Mouse (Mus musculus) embryonic facial prominence, embryonic 11.5 days (tissue): ENCODE measurements around the gene Bub3. TPM values are rescaled to one million over a fixed set of nuclear protein-coding genes. Genes with fewer than 3 reads are reported as not detected.

Source experiments
- ATAC-seq: fragments of 200-750 bp; cut with Nextera tagmentation; replicated peaks from 2 replicates; pipeline ENCODE4 v1.8.0; 2017; ENCODE audit warnings: low read depth; ENCODE audit not compliant: insufficient number of reproducible peaks, low FRiP score, low TSS enrichment
- DNase-seq: peaks from one replicate; pipeline ENCODE4 v3.0.0-alpha.2; 2015; ENCODE audit warnings: low spot score
- H3K27ac ChIP-seq: fragments of 300-500 bp; sonication (generic); replicated peaks from 2 replicates; pipeline ENCODE4 v1.5.1; 2014; ENCODE audit warnings: mild to moderate bottlenecking, low read depth, low read length, control low read depth
- H3K27me3 ChIP-seq: fragments of 300-500 bp; sonication (generic); 2 replicates; pipeline ENCODE4 v1.6.1; 2014; ENCODE audit warnings: mild to moderate bottlenecking, low read length, moderate library complexity, mixed read lengths; ENCODE audit not compliant: control insufficient read depth, insufficient read depth
- H3K36me3 ChIP-seq: fragments of 300-500 bp; sonication (generic); replicated peaks from 2 replicates; pipeline ENCODE4 v1.6.1; 2014; ENCODE audit warnings: low read depth, mild to moderate bottlenecking, low read length, moderate library complexity, mixed read lengths; ENCODE audit not compliant: control insufficient read depth, insufficient read depth
- H3K4me1 ChIP-seq: fragments of 300-500 bp; sonication (generic); 2 replicates; pipeline ENCODE4 v1.6.1; 2014; ENCODE audit warnings: low read length, mixed read lengths; ENCODE audit not compliant: control insufficient read depth, insufficient read depth
- H3K4me2 ChIP-seq: fragments of 300-500 bp; sonication (generic); 2 replicates; pipeline ENCODE4 v1.6.1; 2014; ENCODE audit warnings: low read depth, mild to moderate bottlenecking, control low read depth, low read length, moderate library complexity
- H3K4me3 ChIP-seq: fragments of 300-500 bp; sonication (generic); 2 replicates; pipeline ENCODE4 v1.5.1; 2014; ENCODE audit warnings: low read depth, low read length, control low read depth
- H3K9ac ChIP-seq: fragments of 300-500 bp; sonication (generic); replicated peaks from 2 replicates; pipeline ENCODE4 v1.6.1; 2014; ENCODE audit warnings: mild to moderate bottlenecking, control low read depth, low read length
- H3K9me3 ChIP-seq: fragments of 300-500 bp; sonication (generic); replicated peaks from 2 replicates; pipeline ENCODE4 v1.6.1; 2016; ENCODE audit warnings: mild to moderate bottlenecking, low read length, inconsistent platforms, mixed read lengths; ENCODE audit not compliant: control insufficient read depth
- WGBS: fragments of 180-500 bp; shearing (Covaris S2); extraction: QIAGEN DNeasy Blood & Tissue Kit; methylation state at CpG from one replicate; pipeline ENCODE4 v1.1.7; 2014; 5-methylcytosine and 5-hydroxymethylcytosine counted together
- polyA plus RNA-seq: library from polyadenylated mRNA; unstranded; fragments of >200 nt; fragmentation: Nextera tagmentation; extraction: Ambion mirVana; gene quantifications from 2 replicates; pipeline ENCODE4 v1.2.1, GENCODE M21; 2014

The Bub3 gene
- polyA plus RNA-seq, 1 experiment from 2014 or later, result 281 TPM

DNA sequence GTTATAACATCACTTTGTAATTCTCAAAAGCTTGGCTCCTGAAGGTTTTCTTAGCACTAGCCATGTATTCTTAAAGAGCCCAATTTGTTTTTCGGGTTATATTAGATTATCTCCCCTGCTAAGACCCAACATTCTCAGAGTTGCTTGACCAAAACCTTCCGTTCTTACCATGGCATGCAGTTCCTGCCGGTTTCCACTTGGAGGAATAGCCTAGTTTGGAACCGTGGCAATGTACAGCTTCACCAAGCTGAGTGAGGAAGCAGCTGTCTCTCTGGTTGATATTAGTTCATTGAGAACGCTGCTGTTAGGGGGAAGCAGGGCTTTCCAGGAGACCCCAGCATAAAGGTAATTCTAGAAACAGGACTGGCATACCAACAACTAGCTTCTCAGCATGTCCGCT is 15.2 kb downstream of the Bub3 start:
- no peak overlapping the region for H3K4me3 ChIP-seq
- no peak overlapping the region for H3K27ac ChIP-seq
- no peaks in the 10 kb centered on the region for H3K4me1 ChIP-seq
- no peak for ATAC-seq
- H3K36me3 ChIP-seq, result no peaks in the 10 kb centered on the region
- H3K9ac ChIP-seq, result no peak overlapping the region
- H3K4me2 ChIP-seq, result no peak overlapping the region
- H3K27me3 ChIP-seq, result no peaks in the 10 kb centered on the region
- DNase-seq, result no peak
- H3K9me3 ChIP-seq, result no peaks in the 10 kb centered on the region
- 72% methylated on average over 6 of the region's 6 CpGs for WGBS

DNA sequence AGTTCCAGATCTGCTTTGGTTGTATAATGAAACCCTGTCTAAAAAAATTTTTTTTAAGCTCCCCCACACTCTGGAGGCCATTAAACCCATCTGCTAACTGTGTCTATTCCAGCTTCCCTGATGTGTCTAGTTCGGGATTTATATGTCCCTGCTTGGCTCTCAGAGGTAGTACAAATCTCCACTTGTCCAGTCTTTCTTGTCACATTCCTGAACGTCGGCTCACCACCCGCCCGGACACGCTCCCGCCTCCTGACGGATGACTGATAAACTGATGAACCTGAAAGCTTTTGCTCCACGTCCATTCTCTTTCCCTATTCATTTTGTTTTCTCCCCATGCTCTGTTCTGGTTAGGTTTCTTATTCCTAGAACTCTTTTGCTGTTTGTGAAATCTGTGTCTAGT is 22.2 kb downstream of the Bub3 start:
- no peak overlapping the region for H3K4me3 ChIP-seq
- no peaks in the 10 kb centered on the region for H3K36me3 ChIP-seq
- H3K27ac ChIP-seq, result no peak overlapping the region
- H3K4me1 ChIP-seq, result no peaks in the 10 kb centered on the region
- H3K9me3 ChIP-seq, result no peaks in the 10 kb centered on the region
- H3K27me3 ChIP-seq, result no peaks in the 10 kb centered on the region
- no peak for DNase-seq
- no peak overlapping the region for H3K9ac ChIP-seq
- WGBS, result 61% methylated on average over 9 of the region's 9 CpGs
- no peak overlapping the region for H3K4me2 ChIP-seq
- ATAC-seq, result no peak

DNA sequence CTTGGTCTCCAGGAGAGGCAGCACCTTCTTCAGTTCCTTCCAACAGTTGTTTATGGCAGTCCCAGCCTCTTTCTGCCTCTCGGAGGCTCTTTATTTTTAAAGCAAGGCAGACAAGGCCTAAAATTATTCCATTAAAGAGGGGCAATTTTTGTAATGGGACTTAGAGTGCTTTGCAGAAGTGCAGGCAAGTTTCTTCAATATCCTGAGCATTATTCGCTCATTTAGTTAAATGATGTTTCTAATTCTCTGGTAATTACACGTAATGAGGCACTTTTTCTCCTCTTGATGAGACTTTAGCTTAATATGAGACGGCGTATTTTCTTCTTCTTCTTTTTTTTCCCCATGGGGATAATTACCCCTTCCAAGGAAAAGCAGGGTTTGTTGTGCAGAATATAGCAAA is 25.5 kb downstream of the Bub3 start:
- no peak overlapping the region for H3K9ac ChIP-seq
- 59% methylated on average over 5 of the region's 5 CpGs for WGBS
- DNase-seq, result peak; percentile 2
- no peaks in the 10 kb centered on the region for H3K4me1 ChIP-seq
- ATAC-seq, result no peak
- H3K4me2 ChIP-seq, result no peak overlapping the region
- no peaks in the 10 kb centered on the region for H3K9me3 ChIP-seq
- no peaks in the 10 kb centered on the region for H3K36me3 ChIP-seq
- H3K4me3 ChIP-seq, result no peak overlapping the region
- no peak overlapping the region for H3K27ac ChIP-seq
- H3K27me3 ChIP-seq, result no peaks in the 10 kb centered on the region

DNA sequence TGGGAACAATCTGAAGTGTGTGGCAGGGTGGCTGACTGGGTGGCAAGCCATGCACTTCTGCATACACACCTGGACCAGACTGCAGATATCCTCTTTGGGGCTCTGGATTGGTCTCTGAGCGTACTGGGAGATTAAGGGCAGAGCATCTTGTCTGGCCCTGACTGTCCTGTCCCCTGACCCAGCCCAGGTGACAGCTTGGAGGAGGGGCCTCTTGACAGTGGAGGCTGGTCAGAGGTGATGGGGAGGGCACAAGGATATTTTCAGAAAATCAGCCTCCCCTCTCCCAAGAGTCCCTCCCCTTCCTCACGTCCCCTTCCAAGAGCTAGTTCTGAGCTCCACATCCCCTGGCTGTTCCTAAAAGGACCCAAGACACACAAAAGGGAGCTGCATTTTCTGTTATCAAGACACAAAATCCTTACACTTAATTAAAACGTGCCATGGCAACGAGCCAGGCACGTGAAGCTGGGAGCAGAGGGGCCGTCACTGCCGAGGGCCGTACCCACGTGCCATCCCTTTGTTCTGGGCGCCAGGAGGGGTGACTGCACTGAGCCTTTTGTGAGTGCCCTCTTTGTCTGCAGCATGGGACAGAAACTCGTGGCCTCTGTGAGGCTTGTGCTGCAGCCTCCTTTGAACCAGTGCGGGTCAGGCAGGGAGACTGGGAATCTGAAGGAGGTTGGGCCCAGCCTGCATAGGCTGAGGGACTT is 37.9 kb downstream of the Bub3 start:
- H3K4me1 ChIP-seq, result no peaks in the 10 kb centered on the region; the same call in 1 of the 2 replicates
- no peak overlapping the region for H3K27ac ChIP-seq
- DNase-seq, result peak; percentile 54
- H3K36me3 ChIP-seq, result no peaks in the 10 kb centered on the region
- WGBS, result 11% methylated on average over 12 of the region's 12 CpGs
- H3K4me3 ChIP-seq, result no peak overlapping the region
- H3K27me3 ChIP-seq, result no peaks in the 10 kb centered on the region
- peak; percentile 79; the same call in 1 of the 2 replicates for ATAC-seq
- peak overlapping the region; percentile 26; the same call in 1 of the 2 replicates for H3K9ac ChIP-seq
- H3K4me2 ChIP-seq, result no peak overlapping the region
- H3K9me3 ChIP-seq, result no peaks in the 10 kb centered on the region

DNA sequence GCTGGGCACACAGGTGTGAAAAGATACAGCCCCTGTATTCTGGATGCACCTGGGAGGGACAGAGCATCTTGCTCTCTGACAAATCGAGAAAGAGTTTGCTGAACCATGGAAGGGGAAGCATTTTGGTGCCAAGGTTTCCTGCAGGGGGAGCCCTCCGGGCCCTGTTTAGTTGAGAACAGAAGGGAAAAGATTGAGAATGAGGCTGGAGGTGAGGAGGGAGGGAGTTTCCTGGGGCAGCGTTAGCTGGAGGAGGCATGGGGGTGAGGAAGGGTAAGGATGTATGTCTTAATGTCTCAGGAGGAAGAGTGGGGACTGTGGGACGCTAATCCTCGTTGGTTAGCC is 38.4 kb downstream of the Bub3 start:
- Histone ChIP-seq H3K4me3 (no peak overlapping the region), H3K9me3 (no peaks in the 10 kb centered on the region), H3K4me1 (no peaks in the 10 kb centered on the region; the same call in 1 of the 2 replicates), H3K36me3 (no peaks in the 10 kb centered on the region), H3K4me2 (no peak overlapping the region), H3K27ac (no peak overlapping the region), H3K27me3 (no peaks in the 10 kb centered on the region), H3K9ac (peak overlapping the region; percentile 26; the same call in 1 of the 2 replicates)
- peak; percentile 81 for DNase-seq
- 4% methylated on average over 5 of the region's 5 CpGs for WGBS
- ATAC-seq, result no peak

DNA sequence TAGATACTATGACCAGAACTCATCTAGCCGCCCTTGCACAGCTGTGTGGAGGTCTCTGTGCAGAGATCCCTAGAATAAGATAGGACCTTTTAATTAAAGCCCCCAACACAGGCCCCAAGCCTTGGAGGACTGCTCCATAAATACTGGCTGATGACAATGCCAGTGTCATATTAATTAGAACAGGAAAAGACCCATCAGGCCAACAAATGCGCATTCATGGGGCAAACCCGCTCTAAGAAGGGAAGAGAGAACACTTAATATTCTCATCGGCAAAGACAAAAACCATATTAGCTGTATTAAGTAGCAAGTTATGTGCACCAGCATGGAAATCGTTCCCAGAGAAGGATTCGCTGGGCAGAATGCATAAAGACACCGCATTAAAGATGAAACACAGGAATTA is 42.1 kb downstream of the Bub3 start:
- Histone ChIP-seq H3K4me3 (no peak overlapping the region), H3K27me3 (no peaks in the 10 kb centered on the region), H3K4me2 (no peak overlapping the region), H3K9ac (no peak overlapping the region), H3K36me3 (no peaks in the 10 kb centered on the region), H3K9me3 (no peaks in the 10 kb centered on the region), H3K4me1 (no peaks in the 10 kb centered on the region; the same call in 1 of the 2 replicates), H3K27ac (no peak overlapping the region)
- DNase-seq, result no peak
- 71% methylated on average over 7 of the region's 7 CpGs for WGBS
- no peak for ATAC-seq

DNA sequence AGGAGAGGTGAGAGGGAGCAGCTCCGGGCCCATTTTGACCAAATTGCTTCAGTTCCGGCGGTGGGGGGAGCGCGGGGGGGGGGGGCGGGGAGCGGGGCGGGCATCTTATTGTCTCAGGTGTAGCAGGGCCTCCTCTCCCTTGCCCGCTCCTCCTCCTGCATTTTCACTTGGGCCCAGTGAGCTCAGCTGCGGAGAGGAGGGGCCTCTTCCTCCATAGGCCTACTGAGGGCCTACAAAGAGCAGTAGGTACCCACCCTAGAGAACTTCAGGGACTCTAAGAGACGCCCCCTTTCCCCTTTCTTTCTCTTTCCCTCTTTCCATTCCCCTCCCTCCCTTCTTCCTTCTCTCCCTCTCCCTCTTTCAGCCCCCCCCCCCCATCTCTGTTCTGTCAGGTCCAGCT is 43.2 kb downstream of the Bub3 start:
- Histone ChIP-seq H3K27ac (no peak overlapping the region), H3K4me2 (no peak overlapping the region), H3K9me3 (no peaks in the 10 kb centered on the region), H3K36me3 (no peaks in the 10 kb centered on the region), H3K4me3 (no peak overlapping the region), H3K4me1 (no peaks in the 10 kb centered on the region; the same call in 1 of the 2 replicates), H3K27me3 (no peaks in the 10 kb centered on the region), H3K9ac (no peak overlapping the region)
- ATAC-seq (no peak; the same call in 1 of the 2 replicates), DNase-seq (peak; percentile 20)
- WGBS, result 9% methylated on average over 9 of the region's 11 CpGs

DNA sequence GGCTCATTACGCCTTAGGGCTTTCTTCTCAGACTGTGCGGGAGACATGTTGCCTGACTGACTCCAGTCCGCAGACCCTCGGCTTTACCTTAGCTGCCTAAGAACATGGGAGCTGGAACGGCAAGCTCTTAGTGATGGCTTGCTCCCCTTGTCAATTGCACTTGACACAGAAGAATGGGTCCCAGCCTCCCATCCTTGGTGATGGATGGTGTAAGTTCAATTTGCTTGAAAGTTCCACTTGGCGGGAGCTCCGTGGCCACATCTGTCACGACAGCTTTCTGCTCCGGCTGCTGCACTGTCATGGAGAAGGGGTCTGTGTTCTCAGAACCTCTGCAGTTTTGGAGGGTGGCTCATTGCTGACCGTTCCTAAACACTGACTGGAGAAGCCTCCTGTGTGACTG is 44.9 kb downstream of the Bub3 start:
- no peak overlapping the region for H3K27ac ChIP-seq
- no peaks in the 10 kb centered on the region for H3K27me3 ChIP-seq
- no peak for DNase-seq

More for the DNA sequence above, 44.9 kb downstream of the Bub3 start:
- Histone ChIP-seq H3K9me3 (no peaks in the 10 kb centered on the region), H3K4me1 (no peaks in the 10 kb centered on the region), H3K36me3 (no peaks in the 10 kb centered on the region), H3K4me3 (no peak overlapping the region), H3K4me2 (no peak overlapping the region), H3K9ac (no peak overlapping the region)
- no peak for ATAC-seq
- 92% methylated on average over 10 of the region's 10 CpGs for WGBS
